Mouse (Mus musculus) heart, embryonic 13.5 days (tissue): ENCODE results near the gene Gnaq. TPM values are rescaled to one million over a fixed set of nuclear protein-coding genes. Genes with fewer than 3 reads are reported as not detected.
A peak's percentile ranks its signal among the peaks of the same experiment; 100 is the strongest.
"Not testable (repeated sequence)": the region's sequence is repeated elsewhere in the genome, so short reads cannot be mapped to it uniquely, and the experiment has no call there.

ENCODE experiments used
- ATAC-seq: fragments of 200-750 bp; cut with Nextera tagmentation; 2 replicates; pipeline ENCODE4 v1.8.0; 2017; ENCODE audit warnings: moderate TSS enrichment; ENCODE audit not compliant: insufficient number of reproducible peaks, low FRiP score, low TSS enrichment; ENCODE audit errors: extremely low read depth
- H3K27ac ChIP-seq: fragments of 300-500 bp; sonication (generic); replicated peaks from 2 replicates; pipeline ENCODE4 v1.5.1; 2015; ENCODE audit warnings: moderate library complexity, mild to moderate bottlenecking, inconsistent platforms
- H3K27me3 ChIP-seq: fragments of 300-500 bp; sonication (generic); replicated peaks from 2 replicates; pipeline ENCODE4 v1.6.1; 2015; ENCODE audit warnings: mild to moderate bottlenecking, inconsistent platforms
- H3K36me3 ChIP-seq: fragments of 300-500 bp; sonication (generic); 2 replicates; pipeline ENCODE4 v1.6.1; 2015; ENCODE audit warnings: mild to moderate bottlenecking, inconsistent platforms
- H3K4me1 ChIP-seq: fragments of 300-500 bp; sonication (generic); 2 replicates; pipeline ENCODE4 v1.6.1; 2015; ENCODE audit warnings: inconsistent platforms
- H3K4me2 ChIP-seq: fragments of 300-500 bp; sonication (generic); 2 replicates; pipeline ENCODE4 v1.6.1; 2015; ENCODE audit warnings: inconsistent platforms, mild to moderate bottlenecking, moderate library complexity
- H3K4me3 ChIP-seq: fragments of 300-500 bp; sonication (generic); 2 replicates; pipeline ENCODE4 v1.5.1; 2015; ENCODE audit warnings: moderate library complexity, mild to moderate bottlenecking, inconsistent platforms
- H3K9ac ChIP-seq: fragments of 300-500 bp; sonication (generic); 2 replicates; pipeline ENCODE4 v1.6.1; 2015; ENCODE audit warnings: inconsistent platforms, mild to moderate bottlenecking, moderate library complexity
- H3K9me3 ChIP-seq: fragments of 300-500 bp; sonication (generic); 2 replicates; pipeline ENCODE4 v1.6.1; 2016; ENCODE audit warnings: inconsistent platforms
- WGBS: fragments of 180-500 bp; shearing (Covaris S2); methylation state at CpG from one replicate; pipeline ENCODE4 v1.1.7; 2015; ENCODE audit warnings: mixed read lengths; 5-methylcytosine and 5-hydroxymethylcytosine counted together
- polyA plus RNA-seq: library from polyadenylated mRNA; unstranded; fragments of >200 nt; fragmentation: Nextera tagmentation; extraction: Ambion mirVana; gene quantifications from 2 replicates; pipeline ENCODE4 v1.2.1, GENCODE M21; 2015

The Gnaq gene
- polyA plus RNA-seq = 16.9 and 18.3 TPM in 2 replicates

- peak within 1 kb of the TSS; percentile 99 for H3K9ac ChIP-seq
- no peak for ATAC-seq
- H3K4me1 ChIP-seq = peaks cover 48% of the 10 kb centered on the region
- H3K36me3 ChIP-seq = no peaks in the 10 kb centered on the region
- WGBS = 0% methylated on average over 2 of the region's 14 CpGs
- no peaks in the 10 kb centered on the region for H3K9me3 ChIP-seq
- peak within 1 kb of the TSS; percentile 81 for H3K4me2 ChIP-seq
- H3K27ac ChIP-seq = peak within 1 kb of the TSS; percentile 98
- H3K27me3 ChIP-seq = no peaks in the 10 kb centered on the region
- peak within 1 kb of the TSS; percentile 97 for H3K4me3 ChIP-seq
Measured at GRCm38 (mm10) chr19:16132791-16132864, at the start of gene Gnaq. Gene Gnaq (plus strand): TSS chr19:16132831.

GRCm38 (mm10) chr19:16083981-16084630 is 48.5 kb upstream of the Gnaq start:
- not testable (repeated sequence) for H3K27ac ChIP-seq, H3K36me3 ChIP-seq, H3K4me3 ChIP-seq, H3K4me1 ChIP-seq, H3K4me2 ChIP-seq, H3K27me3 ChIP-seq, ATAC-seq, H3K9ac ChIP-seq
- H3K9me3 ChIP-seq = peaks cover 10% of the 10 kb centered on the region; the same call in 1 of the 2 replicates
- WGBS = 88% methylated on average over 21 of the region's 21 CpGs

GRCm38 (mm10) chr19:16085248-16085647 is 47.4 kb upstream of the Gnaq start:
- no peaks in the 10 kb centered on the region for H3K36me3 ChIP-seq
- H3K9ac ChIP-seq = no peak overlapping the region
- H3K4me3 ChIP-seq = no peak overlapping the region
- H3K27ac ChIP-seq = no peak overlapping the region
- 68% methylated on average over 4 of the region's 4 CpGs for WGBS
- no peak overlapping the region for H3K4me2 ChIP-seq
- H3K27me3 ChIP-seq = no peaks in the 10 kb centered on the region
- H3K9me3 ChIP-seq = peaks cover 5% of the 10 kb centered on the region; the same call in 1 of the 2 replicates
- no peaks in the 10 kb centered on the region for H3K4me1 ChIP-seq
- no peak for ATAC-seq

GRCm38 (mm10) chr19:16086154-16086553 is 46.5 kb upstream of the Gnaq start:
- Histone ChIP-seq H3K27me3 (no peaks in the 10 kb centered on the region), H3K27ac (no peak overlapping the region), H3K4me2 (no peak overlapping the region), H3K9me3 (no peaks in the 10 kb centered on the region), H3K4me1 (no peaks in the 10 kb centered on the region), H3K4me3 (no peak overlapping the region), H3K9ac (no peak overlapping the region), H3K36me3 (no peaks in the 10 kb centered on the region)
- ATAC-seq = no peak

GRCm38 (mm10) chr19:16086581-16086980 is 46.0 kb upstream of the Gnaq start:
- no peaks in the 10 kb centered on the region for H3K36me3 ChIP-seq
- no peak overlapping the region for H3K27ac ChIP-seq
- no peak overlapping the region for H3K4me2 ChIP-seq
- H3K9ac ChIP-seq = no peak overlapping the region
- no peaks in the 10 kb centered on the region for H3K4me1 ChIP-seq
- H3K4me3 ChIP-seq = no peak overlapping the region
- no peaks in the 10 kb centered on the region for H3K9me3 ChIP-seq
- ATAC-seq = no peak
- no peaks in the 10 kb centered on the region for H3K27me3 ChIP-seq

GRCm38 (mm10) chr19:16087391-16087790 is 45.2 kb upstream of the Gnaq start:
- Histone ChIP-seq H3K9ac (no peak overlapping the region), H3K4me1 (no peaks in the 10 kb centered on the region), H3K9me3 (no peaks in the 10 kb centered on the region), H3K36me3 (no peaks in the 10 kb centered on the region), H3K4me2 (no peak overlapping the region), H3K27ac (no peak overlapping the region), H3K27me3 (no peaks in the 10 kb centered on the region), H3K4me3 (no peak overlapping the region)
- no peak for ATAC-seq

GRCm38 (mm10) chr19:16093616-16094015 is 39.0 kb upstream of the Gnaq start:
- Histone ChIP-seq H3K27ac (no peak overlapping the region), H3K4me1 (no peaks in the 10 kb centered on the region), H3K4me2 (no peak overlapping the region), H3K9me3 (peaks cover 6% of the 10 kb centered on the region; the same call in 1 of the 2 replicates), H3K9ac (no peak overlapping the region), H3K4me3 (no peak overlapping the region), H3K27me3 (no peaks in the 10 kb centered on the region), H3K36me3 (no peaks in the 10 kb centered on the region)
- 65% methylated on average over 4 of the region's 4 CpGs for WGBS
- no peak for ATAC-seq

- no peak for ATAC-seq
- H3K27me3 ChIP-seq = no peaks in the 10 kb centered on the region
- no peaks in the 10 kb centered on the region for H3K9me3 ChIP-seq
- no peak overlapping the region for H3K27ac ChIP-seq
- no peak overlapping the region for H3K4me2 ChIP-seq
- H3K4me1 ChIP-seq = no peaks in the 10 kb centered on the region
- WGBS = 77% methylated on average over 3 of the region's 3 CpGs
- no peaks in the 10 kb centered on the region for H3K36me3 ChIP-seq
- H3K9ac ChIP-seq = no peak overlapping the region
- no peak overlapping the region for H3K4me3 ChIP-seq
Measured at GRCm38 (mm10) chr19:16109901-16110300, 22.7 kb upstream of the Gnaq start.

- H3K4me3 ChIP-seq = no peak overlapping the region
- H3K9me3 ChIP-seq = no peaks in the 10 kb centered on the region
Measured at GRCm38 (mm10) chr19:16110670-16111069, 22.0 kb upstream of the Gnaq start.

GRCm38 (mm10) chr19:16113295-16113694 is 19.3 kb upstream of the Gnaq start:
- no peak overlapping the region for H3K27ac ChIP-seq
- no peak overlapping the region for H3K4me3 ChIP-seq
- H3K9ac ChIP-seq = no peak overlapping the region
- no peaks in the 10 kb centered on the region for H3K4me1 ChIP-seq
- H3K36me3 ChIP-seq = no peaks in the 10 kb centered on the region
- H3K27me3 ChIP-seq = no peaks in the 10 kb centered on the region
- no peak overlapping the region for H3K4me2 ChIP-seq
- 57% methylated on average over 1 of the region's 1 CpGs for WGBS
- ATAC-seq = no peak
- H3K9me3 ChIP-seq = no peaks in the 10 kb centered on the region

More at GRCm38 (mm10) chr19:16110670-16111069, 22.0 kb upstream of the Gnaq start:
- no peak for ATAC-seq
- Histone ChIP-seq H3K27ac (no peak overlapping the region), H3K4me2 (no peak overlapping the region), H3K27me3 (no peaks in the 10 kb centered on the region), H3K9ac (no peak overlapping the region), H3K36me3 (no peaks in the 10 kb centered on the region), H3K4me1 (no peaks in the 10 kb centered on the region)
- WGBS = 66% methylated on average over 3 of the region's 3 CpGs

GRCm38 (mm10) chr19:16118421-16118820 is 14.2 kb upstream of the Gnaq start:
- H3K4me3 ChIP-seq = no peak overlapping the region
- H3K9me3 ChIP-seq = no peaks in the 10 kb centered on the region
- peaks cover 5% of the 10 kb centered on the region; the same call in 1 of the 2 replicates for H3K4me1 ChIP-seq
- no peak overlapping the region for H3K9ac ChIP-seq
- no peak overlapping the region for H3K4me2 ChIP-seq
- 61% methylated on average over 4 of the region's 4 CpGs for WGBS
- no peaks in the 10 kb centered on the region for H3K27me3 ChIP-seq
- no peak overlapping the region for H3K27ac ChIP-seq
- no peaks in the 10 kb centered on the region for H3K36me3 ChIP-seq
- no peak for ATAC-seq

- Histone ChIP-seq H3K9me3 (no peaks in the 10 kb centered on the region), H3K27me3 (no peaks in the 10 kb centered on the region), H3K9ac (no peak overlapping the region), H3K4me2 (no peak overlapping the region), H3K4me1 (peaks cover 5% of the 10 kb centered on the region; the same call in 1 of the 2 replicates), H3K4me3 (no peak overlapping the region), H3K36me3 (no peaks in the 10 kb centered on the region), H3K27ac (no peak overlapping the region)
- no peak for ATAC-seq
- WGBS = 21% methylated on average over 2 of the region's 2 CpGs
Measured at GRCm38 (mm10) chr19:16121301-16121700, 11.3 kb upstream of the Gnaq start.
